In the genomic region with DNA sequence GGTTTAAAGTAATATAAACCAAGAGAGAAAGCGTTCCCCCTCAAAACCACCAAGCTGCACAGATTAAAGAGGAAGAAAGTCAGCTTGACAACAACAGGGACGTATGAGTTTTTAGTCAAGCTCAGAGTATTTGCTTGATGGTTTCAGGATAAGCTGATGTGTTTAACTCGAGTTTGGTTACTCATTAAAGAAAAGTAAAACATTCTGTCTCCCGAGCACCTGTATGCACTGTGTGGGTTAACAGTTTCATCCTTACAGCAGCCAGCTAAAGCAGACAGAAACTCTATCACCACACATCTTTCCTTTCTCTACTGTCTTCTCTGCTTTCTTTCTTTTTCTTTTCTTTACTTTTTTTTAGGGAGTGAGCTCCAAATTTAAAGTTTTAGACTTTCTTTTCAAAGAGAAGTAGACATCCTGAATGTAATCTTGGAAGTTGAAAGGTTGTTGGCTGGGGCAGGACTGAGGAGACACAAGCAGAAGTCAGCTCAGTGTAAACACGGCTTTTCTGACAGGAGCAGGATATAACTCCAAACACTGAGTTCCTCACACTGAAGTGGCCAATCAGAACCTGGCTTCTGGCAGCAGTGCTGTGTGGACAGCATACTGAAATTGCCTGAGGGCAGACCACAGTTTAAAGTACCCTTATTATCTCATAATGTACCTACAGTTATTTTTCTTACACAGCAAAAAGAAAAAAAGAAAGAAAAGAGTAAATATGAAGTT, we compare ENCODE assay signal across 8 mouse cellular contexts.
DNase-seq lines count a peak whose midpoint lies in the region; ATAC-seq and TF ChIP-seq lines count a peak whose summit lies in the region.
"Had no signal": no experiment of that assay in that cellular context is flagged by ENCODE, and none has a peak within 500 bp of the region (broad histone marks: within the 10 kb centered on the region; RNA-seq: fewer than 3 reads in every experiment).

No protein-coding gene starts in this region.

- no peak overlapping the region for H3K9ac ChIP-seq in liver, adult 2 months (ENCODE audit: low read depth, low read length)
- H3K9ac ChIP-seq in intestine, embryonic 15.5 days, result no peak overlapping the region
- H3K9ac ChIP-seq in stomach, embryonic 14.5 days (replicated peaks; ENCODE audit: low read depth, low read length), result no peak overlapping the region

- H3K9me3 ChIP-seq in intestine, embryonic 15.5 days, result no peaks in the 10 kb centered on the region
- H3K9me3 ChIP-seq in stomach, embryonic 14.5 days (ENCODE audit: control insufficient read depth, low read depth, low read length), result no peaks in the 10 kb centered on the region
- no peaks in the 10 kb centered on the region for H3K9me3 ChIP-seq in heart, embryonic 10.5 days

- WGBS in liver, adult 2 months, result 10% methylated on average over 5 of the region's 5 CpGs
- WGBS in cerebellum, adult 2 months, result 55% methylated on average over 5 of the region's 5 CpGs
- WGBS in intestine, embryonic 15.5 days, result 22% methylated on average over 5 of the region's 5 CpGs
- WGBS in stomach, embryonic 14.5 days, result 21% methylated on average over 5 of the region's 5 CpGs
- WGBS in heart, embryonic 10.5 days, result 56% methylated on average over 5 of the region's 5 CpGs

- no peak overlapping the region for H3K27ac ChIP-seq in liver, adult 2 months (replicated peaks; ENCODE audit: insufficient read depth, low read depth, low read length)
- no peak overlapping the region for H3K27ac ChIP-seq in cerebellum, adult 2 months (ENCODE audit: insufficient read depth, low read length)
- no peak overlapping the region for H3K27ac ChIP-seq in intestine, embryonic 15.5 days
- no peak overlapping the region for H3K27ac ChIP-seq in stomach, embryonic 14.5 days (ENCODE audit: low read length)
- no peak overlapping the region for H3K27ac ChIP-seq in heart, embryonic 10.5 days
- H3K27ac ChIP-seq: macrophage had no signal

- H3K79me2 ChIP-seq in liver, adult 2 months (ENCODE audit: control insufficient read depth, insufficient read depth, low read length), result no peaks in the 10 kb centered on the region

- H3K36me3 ChIP-seq in liver, adult 2 months (ENCODE audit: control insufficient read depth, insufficient read depth, low read length), result no peaks in the 10 kb centered on the region
- H3K36me3 ChIP-seq in intestine, embryonic 15.5 days, result no peaks in the 10 kb centered on the region
- H3K36me3 ChIP-seq in stomach, embryonic 14.5 days (ENCODE audit: control insufficient read depth, insufficient read depth, low read length), result no peaks in the 10 kb centered on the region
- no peaks in the 10 kb centered on the region for H3K36me3 ChIP-seq in heart, embryonic 10.5 days

- no peak for TF ChIP-seq POLR2A in liver, adult 2 months (IDR thresholded peaks at IDR 0.05; ENCODE audit: extremely low read depth, insufficient read depth, low read length)
- no peak for TF ChIP-seq POLR2A in cerebellum, adult 2 months (IDR thresholded peaks at IDR 0.05; ENCODE audit: borderline replicate concordance, insufficient read depth, low read length)

- peak overlapping the region; percentile 97 for H3K4me2 ChIP-seq in intestine, embryonic 15.5 days (replicated peaks)
- H3K4me2 ChIP-seq in stomach, embryonic 14.5 days (replicated peaks; ENCODE audit: low read depth, low read length), result peak overlapping the region; percentile 97; the same call in 1 of the 2 replicates

- no peak overlapping the region for H3K4me3 ChIP-seq in liver, adult 2 months (ENCODE audit: insufficient read depth, low read depth, low read length)
- H3K4me3 ChIP-seq in cerebellum, adult 2 months (replicated peaks; ENCODE audit: insufficient read depth, low read depth, low read length), result peak overlapping the region; percentile 4
- H3K4me3 ChIP-seq in intestine, embryonic 15.5 days (replicated peaks), result no peak overlapping the region
- H3K4me3 ChIP-seq in stomach, embryonic 14.5 days (ENCODE audit: low read depth, low read length), result no peak overlapping the region
- no peak overlapping the region for H3K4me3 ChIP-seq in heart, embryonic 10.5 days

- peak; percentile 41; the same call in 1 of the 2 replicates for ATAC-seq in intestine, embryonic 15.5 days
- ATAC-seq in stomach, embryonic 14.5 days (ENCODE audit: insufficient number of reproducible peaks, insufficient read depth, low FRiP score, low read depth), result no peak

- no peak for TF ChIP-seq CTCF in liver, adult 2 months (IDR thresholded peaks at IDR 0.05; ENCODE audit: low read depth, low read length)
- TF ChIP-seq CTCF in cerebellum, adult 2 months (IDR thresholded peaks at IDR 0.05; ENCODE audit: borderline replicate concordance, insufficient read depth, low read depth, low read length), result no peak

- peaks cover 6% of the 10 kb centered on the region for H3K4me1 ChIP-seq in liver, adult 2 months (ENCODE audit: control insufficient read depth, insufficient read depth, low read length)
- no peaks in the 10 kb centered on the region for H3K4me1 ChIP-seq in cerebellum, adult 2 months (ENCODE audit: control insufficient read depth, insufficient read depth, low read length)
- H3K4me1 ChIP-seq in intestine, embryonic 15.5 days (replicated peaks), result 0 out of 2 replicates have a peak, but pooled peaks cover 11% of the 10 kb centered on the region
- no peaks in the 10 kb centered on the region for H3K4me1 ChIP-seq in stomach, embryonic 14.5 days (ENCODE audit: control insufficient read depth, insufficient read depth, low read length)
- H3K4me1 ChIP-seq in heart, embryonic 10.5 days, result peaks cover 14% of the 10 kb centered on the region

- peaks cover 7% of the 10 kb centered on the region for H3K27me3 ChIP-seq in liver, adult 2 months (ENCODE audit: control insufficient read depth, insufficient read depth, low read length)
- H3K27me3 ChIP-seq in cerebellum, adult 2 months (ENCODE audit: control insufficient read depth, insufficient read depth, low read length), result no peaks in the 10 kb centered on the region
- no peaks in the 10 kb centered on the region for H3K27me3 ChIP-seq in intestine, embryonic 15.5 days (replicated peaks)
- no peaks in the 10 kb centered on the region for H3K27me3 ChIP-seq in stomach, embryonic 14.5 days (ENCODE audit: control insufficient read depth, insufficient read depth, low read length)
- peaks cover 24% of the 10 kb centered on the region; the same call in 1 of the 2 replicates for H3K27me3 ChIP-seq in heart, embryonic 10.5 days (ENCODE audit: insufficient read depth, poor library complexity, severe bottlenecking)

- peak; percentile 8 for DNase-seq in liver, adult 2 months (ENCODE audit: extremely low read depth, low read depth, low spot score)
- no peak for DNase-seq in liver
- peak; percentile 39 to 58 for DNase-seq in cerebellum, adult 2 months
- no peak for DNase-seq in heart, embryonic 10.5 days (ENCODE audit: low spot score)
- DNase-seq in right cerebral cortex, adult 2 months (ENCODE audit: low spot score in 2 of 2), result no peak

Comparison
In these comparisons a context has a peak if more than half of its experiments do, and no peak if none do; other contexts are left out.
1. DNase-seq: peak in liver, adult 2 months (single experiment) and cerebellum, adult 2 months (2 of 2); none in liver (single experiment), heart, embryonic 10.5 days (single experiment) and right cerebral cortex, adult 2 months (0 of 2).